Mouse (Mus musculus) cerebellum, adult 2 months (tissue): ENCODE measurements at regions not wholly inside any gene's neighbourhood (a gene's known extent, or its start where the extent isn't known, plus 50 kb on each side); places are given as distances from the start of the nearest gene placed in this dataset.

Source experiments
- DNase-seq, 2 experiments: peaks; one replicate each; pipeline ENCODE4 v3.0.0; 2021
- H3K27ac ChIP-seq: fragments of 200-500 bp; 2 replicates; pipeline ENCODE4 v1.5.1; 2012; ENCODE audit warnings: low read length, control low read depth, inconsistent platforms; ENCODE audit not compliant: insufficient read depth
- H3K27me3 ChIP-seq: fragments of 200-500 bp; 2 replicates; pipeline ENCODE4 v1.6.1; 2012; ENCODE audit warnings: inconsistent platforms, mild to moderate bottlenecking, low read length, moderate library complexity; ENCODE audit not compliant: control insufficient read depth, insufficient read depth
- H3K4me1 ChIP-seq: fragments of 200-500 bp; 2 replicates; pipeline ENCODE4 v1.6.1; 2011; ENCODE audit warnings: low read length; ENCODE audit not compliant: control insufficient read depth, insufficient read depth
- H3K4me3 ChIP-seq: fragments of 200-500 bp; replicated peaks from 2 replicates; pipeline ENCODE3; 2011; ENCODE audit warnings: mild to moderate bottlenecking, low read depth, low read length, control low read depth; ENCODE audit not compliant: insufficient read depth
- CTCF ChIP-seq: fragments of 200-500 bp; IDR thresholded peaks from 2 replicates; pipeline ENCODE4 v1.5.1; 2011; ENCODE audit warnings: low read depth, mild to moderate bottlenecking, control low read depth, low read length, moderate library complexity, borderline replicate concordance; ENCODE audit not compliant: insufficient read depth
- POLR2A ChIP-seq: fragments of 200-500 bp; IDR thresholded peaks from 2 replicates; pipeline ENCODE4 v1.6.1; 2011; ENCODE audit warnings: low read length, control low read depth, borderline replicate concordance; ENCODE audit not compliant: insufficient read depth
- whole genome bisulfite sequencing: fragments of 180-500 bp; shearing (Covaris S2); methylation state at CpG from one replicate; pipeline ENCODE4 v1.1.7; 2018; 5-methylcytosine and 5-hydroxymethylcytosine counted together

DNA sequence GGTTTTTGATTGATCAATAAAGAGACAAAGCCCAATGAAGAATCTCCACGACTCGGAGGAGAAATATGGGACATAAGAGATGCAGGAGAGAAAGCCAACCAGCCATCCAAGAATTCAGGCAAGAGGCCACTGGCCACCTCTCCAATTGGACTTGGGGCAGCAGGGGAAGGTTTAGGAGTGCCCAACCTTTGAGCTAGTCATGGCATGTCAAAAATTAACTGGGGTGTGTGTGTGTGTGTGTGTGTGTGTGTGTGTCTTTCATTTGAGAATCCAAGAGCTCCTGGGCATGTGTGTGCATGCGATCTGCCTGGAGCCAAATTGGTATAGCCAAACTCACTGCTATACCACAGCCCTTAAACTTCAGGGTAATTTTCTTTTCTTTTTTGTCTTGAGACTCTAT lies 51.6 kb upstream of the Cecr2 start:
- H3K27ac ChIP-seq, result no peak overlapping the region
- H3K4me1 ChIP-seq, result 0 out of 2 replicates have a peak, but pooled peaks cover 3% of the 10 kb centered on the region
- 90% methylated on average over 3 of the region's 3 CpGs for WGBS
- TF ChIP-seq POLR2A, result no peak
- no peak for TF ChIP-seq CTCF
- H3K4me3 ChIP-seq, result no peak overlapping the region
- H3K27me3 ChIP-seq, result no peaks in the 10 kb centered on the region
- no peak for DNase-seq

GRCm38 (mm10) chr6:120612346-120612745 lies 53.8 kb upstream of the Cecr2 start:
- no peak for DNase-seq
- 83% methylated on average over 7 of the region's 7 CpGs for WGBS

GRCm38 (mm10) chr6:120609858-120610257 lies 56.3 kb upstream of the Cecr2 start:
- no peak for TF ChIP-seq CTCF
- no peak for TF ChIP-seq POLR2A
- Histone ChIP-seq H3K27ac (no peak overlapping the region), H3K4me1 (no peaks in the 10 kb centered on the region), H3K4me3 (no peak overlapping the region), H3K27me3 (no peaks in the 10 kb centered on the region)
- WGBS, result 86% methylated on average over 4 of the region's 4 CpGs
- no peak for DNase-seq

More at GRCm38 (mm10) chr6:120612346-120612745, 53.8 kb upstream of the Cecr2 start:
- Histone ChIP-seq H3K4me1 (no peaks in the 10 kb centered on the region), H3K4me3 (no peak overlapping the region), H3K27me3 (no peaks in the 10 kb centered on the region), H3K27ac (no peak overlapping the region)
- TF ChIP-seq POLR2A (no peak), CTCF (no peak)

GRCm38 (mm10) chr6:120605471-120605870 lies 60.7 kb upstream of the Cecr2 start:
- Histone ChIP-seq H3K4me1 (no peaks in the 10 kb centered on the region), H3K27ac (no peak overlapping the region), H3K27me3 (no peaks in the 10 kb centered on the region), H3K4me3 (no peak overlapping the region)
- DNase-seq, result no peak
- 97% methylated on average over 2 of the region's 2 CpGs for WGBS
- TF ChIP-seq POLR2A, result no peak
- TF ChIP-seq CTCF, result no peak

DNA sequence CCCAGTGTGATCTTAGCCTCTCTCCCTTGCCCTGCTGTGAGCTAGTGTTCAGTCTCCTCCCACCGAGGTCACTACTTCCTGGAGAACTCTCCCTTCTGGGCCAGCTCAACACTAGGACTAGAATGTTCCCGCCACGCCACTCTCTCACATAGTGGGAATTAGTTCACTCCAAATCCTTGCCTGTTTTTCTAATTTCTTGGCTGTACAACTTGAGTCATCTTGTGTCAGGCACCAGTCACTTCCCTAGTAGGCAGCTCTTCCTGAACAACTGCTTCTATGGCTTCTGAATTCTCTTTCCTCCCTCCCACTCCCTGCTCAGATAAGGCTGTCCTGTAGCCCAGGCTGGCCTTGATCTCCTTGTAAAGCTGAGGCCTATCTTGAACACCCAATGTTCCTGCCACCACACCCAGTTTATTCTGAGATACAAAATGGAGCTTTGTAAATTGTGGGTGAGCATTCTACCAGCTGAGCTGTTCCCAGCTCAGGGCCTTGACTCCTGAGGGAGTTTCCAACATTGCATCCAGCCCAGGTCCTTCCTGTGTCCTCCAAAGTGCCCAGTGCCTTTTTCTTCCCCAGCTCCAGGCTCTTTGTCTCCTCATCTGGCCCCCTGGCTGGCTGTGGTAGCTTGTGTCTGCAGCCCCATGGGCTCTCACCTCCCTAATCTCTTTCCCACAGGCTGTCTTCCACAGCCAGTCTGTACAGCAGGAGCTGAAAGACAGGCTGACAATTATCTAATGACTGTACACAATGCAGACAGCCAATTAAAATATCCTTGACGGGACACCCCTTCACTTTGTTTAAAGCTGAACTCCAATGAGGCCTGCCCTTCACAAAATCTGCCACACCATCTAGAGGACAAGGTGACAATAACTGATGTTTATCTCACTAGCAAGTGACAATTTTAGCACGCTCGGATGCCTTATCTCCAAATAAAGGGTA lies 61.9 kb upstream of the Cecr2 start:
- H3K4me1 ChIP-seq, result no peaks in the 10 kb centered on the region
- no peak for DNase-seq
- no peak for TF ChIP-seq CTCF
- TF ChIP-seq POLR2A, result no peak
- no peak overlapping the region for H3K4me3 ChIP-seq
- 51% methylated on average over 6 of the region's 6 CpGs for WGBS
- no peaks in the 10 kb centered on the region for H3K27me3 ChIP-seq
- H3K27ac ChIP-seq, result no peak overlapping the region

GRCm38 (mm10) chr6:120603454-120603853 lies 62.7 kb upstream of the Cecr2 start:
- Histone ChIP-seq H3K4me1 (no peaks in the 10 kb centered on the region), H3K27ac (no peak overlapping the region), H3K4me3 (no peak overlapping the region), H3K27me3 (no peaks in the 10 kb centered on the region)
- no peak for TF ChIP-seq POLR2A
- TF ChIP-seq CTCF, result 0 out of 2 replicates have a peak, but pooled peaks have one; percentile 7
- DNase-seq, result no peak
- 53% methylated on average over 2 of the region's 2 CpGs for WGBS

GRCm38 (mm10) chr6:120600376-120600775 lies 65.8 kb upstream of the Cecr2 start:
- no peak overlapping the region for H3K4me3 ChIP-seq
- TF ChIP-seq CTCF (no peak), POLR2A (no peak)
- H3K4me1 ChIP-seq, result no peaks in the 10 kb centered on the region; the same call in 1 of the 2 replicates
- H3K27ac ChIP-seq, result no peak overlapping the region
- H3K27me3 ChIP-seq, result no peaks in the 10 kb centered on the region
- no peak for DNase-seq
- WGBS, result 82% methylated on average over 2 of the region's 2 CpGs

GRCm38 (mm10) chr6:120598471-120598870 lies 67.4 kb upstream of the Hdhd5 start:
- Histone ChIP-seq H3K4me3 (no peak overlapping the region), H3K27me3 (no peaks in the 10 kb centered on the region), H3K27ac (no peak overlapping the region), H3K4me1 (no peaks in the 10 kb centered on the region; the same call in 1 of the 2 replicates)
- 75% methylated on average over 2 of the region's 2 CpGs for WGBS
- TF ChIP-seq POLR2A (no peak), CTCF (no peak)
- no peak for DNase-seq

- no peaks in the 10 kb centered on the region for H3K27me3 ChIP-seq
- 28% methylated on average over 3 of the region's 3 CpGs for WGBS
- no peak overlapping the region for H3K4me3 ChIP-seq
- no peak for DNase-seq
- peaks cover under 1% of the 10 kb centered on the region for H3K4me1 ChIP-seq
- H3K27ac ChIP-seq, result no peak overlapping the region
- TF ChIP-seq POLR2A, result no peak
- TF ChIP-seq CTCF, result no peak
These were observed 66.8 kb upstream of the Hdhd5 start for GRCm38 (mm10) chr6:120597887-120598286.
